Mouse (Mus musculus) heart, embryonic 12.5 days (tissue): ENCODE results near the gene Fam131b. TPM values are rescaled to one million over a fixed set of nuclear protein-coding genes. Genes with fewer than 3 reads are reported as not detected.

Source experiments
- ATAC-seq: fragments of 200-750 bp; cut with Nextera tagmentation; 2 replicates; pipeline ENCODE4 v1.8.0; 2017; ENCODE audit warnings: moderate TSS enrichment, moderate library complexity; ENCODE audit not compliant: insufficient number of reproducible peaks, low FRiP score
- H3K27ac ChIP-seq: fragments of 300-500 bp; sonication (generic); 2 replicates; pipeline ENCODE4 v1.5.1; 2016; ENCODE audit warnings: mild to moderate bottlenecking, moderate library complexity; ENCODE audit not compliant: poor library complexity, severe bottlenecking
- H3K27me3 ChIP-seq: fragments of 300-500 bp; sonication (generic); replicated peaks from 2 replicates; pipeline ENCODE4 v1.6.1; 2016; ENCODE audit warnings: mild to moderate bottlenecking, moderate library complexity
- H3K36me3 ChIP-seq: fragments of 300-500 bp; sonication (generic); 2 replicates; pipeline ENCODE4 v1.6.1; 2016; ENCODE audit warnings: mild to moderate bottlenecking, moderate library complexity
- H3K4me1 ChIP-seq: fragments of 300-500 bp; sonication (generic); replicated peaks from 2 replicates; pipeline ENCODE4 v1.6.1; 2016; ENCODE audit warnings: mild to moderate bottlenecking
- H3K4me2 ChIP-seq: fragments of 300-500 bp; sonication (generic); 2 replicates; pipeline ENCODE4 v1.6.1; 2016; ENCODE audit warnings: mild to moderate bottlenecking, moderate library complexity
- H3K4me3 ChIP-seq: fragments of 300-500 bp; sonication (generic); 2 replicates; pipeline ENCODE4 v1.5.1; 2016; ENCODE audit warnings: mild to moderate bottlenecking
- H3K9ac ChIP-seq: fragments of 300-500 bp; sonication (generic); 2 replicates; pipeline ENCODE4 v1.6.1; 2016; ENCODE audit warnings: mild to moderate bottlenecking, moderate library complexity
- H3K9me3 ChIP-seq: fragments of 300-500 bp; sonication (generic); replicated peaks from 2 replicates; pipeline ENCODE4 v1.6.1; 2016; ENCODE audit warnings: mild to moderate bottlenecking, moderate library complexity
- WGBS: fragments of 180-500 bp; shearing (Covaris S2); methylation state at CpG from one replicate; pipeline ENCODE4 v1.1.7; 2016; 5-methylcytosine and 5-hydroxymethylcytosine counted together
- polyA plus RNA-seq: library from polyadenylated mRNA; unstranded; fragments of >200 nt; fragmentation: Nextera tagmentation; extraction: Ambion mirVana; gene quantifications from 2 replicates; pipeline ENCODE4 v1.2.1, GENCODE M21; 2016

Gene Fam131b
- polyA plus RNA-seq, 1 experiment from 2014 or later: 0.52 TPM

GRCm38 (mm10) chr6:42324067-42324481 lies 369 bp downstream of the Fam131b start:
- H3K9me3 ChIP-seq: no peaks in the 10 kb centered on the region
- no peak overlapping the region for H3K27ac ChIP-seq
- ATAC-seq: peak; percentile 72
- no peaks in the 10 kb centered on the region for H3K36me3 ChIP-seq
- H3K4me3 ChIP-seq: peak overlapping the region; percentile 69
- WGBS: 2% methylated on average over 27 of the region's 32 CpGs
- peak overlapping the region; percentile 98 for H3K4me2 ChIP-seq
- peaks cover 17% of the 10 kb centered on the region for H3K4me1 ChIP-seq
- peaks cover 45% of the 10 kb centered on the region for H3K27me3 ChIP-seq
- peak overlapping the region; percentile 74 for H3K9ac ChIP-seq

- Histone ChIP-seq H3K36me3 (no peaks in the 10 kb centered on the region), H3K4me1 (peaks cover 17% of the 10 kb centered on the region), H3K9ac (peak overlapping the region; percentile 74), H3K4me3 (peak overlapping the region; percentile 69), H3K4me2 (peak overlapping the region; percentile 98), H3K27me3 (peaks cover 45% of the 10 kb centered on the region), H3K27ac (no peak overlapping the region), H3K9me3 (no peaks in the 10 kb centered on the region)
- WGBS: 2% methylated on average over 27 of the region's 28 CpGs
- 0 out of 2 replicates have a peak, but pooled peaks have one; percentile 12 for ATAC-seq
These were observed 924 bp downstream of the Fam131b start for GRCm38 (mm10) chr6:42323371-42324066.

- Histone ChIP-seq H3K9ac (no peak overlapping the region), H3K4me2 (no peak overlapping the region), H3K9me3 (no peaks in the 10 kb centered on the region), H3K27ac (no peak overlapping the region), H3K27me3 (peaks cover 27% of the 10 kb centered on the region), H3K36me3 (peaks cover 13% of the 10 kb centered on the region), H3K4me1 (0 out of 2 replicates have a peak, but pooled peaks cover 4% of the 10 kb centered on the region), H3K4me3 (no peak overlapping the region)
- ATAC-seq: no peak
- WGBS: 60% methylated on average over 4 of the region's 4 CpGs
These were observed 6.2 kb downstream of the Fam131b start for GRCm38 (mm10) chr6:42318293-42318692.

GRCm38 (mm10) chr6:42310427-42311053 lies 13.9 kb downstream of the Fam131b start:
- no peak overlapping the region for H3K4me2 ChIP-seq
- no peak overlapping the region for H3K27ac ChIP-seq
- H3K4me1 ChIP-seq: no peaks in the 10 kb centered on the region
- H3K9ac ChIP-seq: no peak overlapping the region
- 81% methylated on average over 2 of the region's 2 CpGs for WGBS
- H3K4me3 ChIP-seq: no peak overlapping the region
- no peaks in the 10 kb centered on the region for H3K27me3 ChIP-seq
- ATAC-seq: no peak
- H3K9me3 ChIP-seq: no peaks in the 10 kb centered on the region
- H3K36me3 ChIP-seq: peaks cover 38% of the 10 kb centered on the region

GRCm38 (mm10) chr6:42309816-42310378 lies 14.5 kb downstream of the Fam131b start:
- no peak overlapping the region for H3K27ac ChIP-seq
- H3K4me3 ChIP-seq: no peak overlapping the region
- peaks cover 38% of the 10 kb centered on the region for H3K36me3 ChIP-seq
- no peaks in the 10 kb centered on the region for H3K27me3 ChIP-seq
- H3K9ac ChIP-seq: no peak overlapping the region
- H3K9me3 ChIP-seq: no peaks in the 10 kb centered on the region
- no peak overlapping the region for H3K4me2 ChIP-seq
- H3K4me1 ChIP-seq: no peaks in the 10 kb centered on the region
- ATAC-seq: no peak
- WGBS: 42% methylated on average over 8 of the region's 8 CpGs

GRCm38 (mm10) chr6:42299362-42299761 lies 25.1 kb downstream of the Fam131b start:
- 83% methylated on average over 5 of the region's 5 CpGs for WGBS
- no peak for ATAC-seq

GRCm38 (mm10) chr6:42295549-42296094 lies 28.8 kb downstream of the Fam131b start:
- H3K4me3 ChIP-seq: no peak overlapping the region
- H3K9me3 ChIP-seq: no peaks in the 10 kb centered on the region
- peaks cover 14% of the 10 kb centered on the region for H3K4me1 ChIP-seq
- H3K27ac ChIP-seq: no peak overlapping the region
- H3K36me3 ChIP-seq: peaks cover 28% of the 10 kb centered on the region
- peak; percentile 71; the same call in 1 of the 2 replicates for ATAC-seq
- 59% methylated on average over 3 of the region's 3 CpGs for WGBS
- H3K4me2 ChIP-seq: no peak overlapping the region
- no peaks in the 10 kb centered on the region for H3K27me3 ChIP-seq
- H3K9ac ChIP-seq: no peak overlapping the region

More at GRCm38 (mm10) chr6:42299362-42299761, 25.1 kb downstream of the Fam131b start:
- peaks cover 14% of the 10 kb centered on the region for H3K4me1 ChIP-seq
- H3K36me3 ChIP-seq: peaks cover 24% of the 10 kb centered on the region
- H3K4me3 ChIP-seq: no peak overlapping the region
- no peaks in the 10 kb centered on the region for H3K9me3 ChIP-seq
- no peak overlapping the region for H3K9ac ChIP-seq
- no peak overlapping the region for H3K27ac ChIP-seq
- no peaks in the 10 kb centered on the region for H3K27me3 ChIP-seq
- no peak overlapping the region for H3K4me2 ChIP-seq

- no peak overlapping the region for H3K9ac ChIP-seq
- 84% methylated on average over 6 of the region's 6 CpGs for WGBS
- H3K4me2 ChIP-seq: no peak overlapping the region
- H3K36me3 ChIP-seq: peaks cover 18% of the 10 kb centered on the region
- no peak overlapping the region for H3K27ac ChIP-seq
- no peaks in the 10 kb centered on the region for H3K9me3 ChIP-seq
- ATAC-seq: no peak
- no peaks in the 10 kb centered on the region for H3K27me3 ChIP-seq
- H3K4me3 ChIP-seq: no peak overlapping the region
- H3K4me1 ChIP-seq: peaks cover 14% of the 10 kb centered on the region
These were observed 31.1 kb downstream of the Fam131b start for GRCm38 (mm10) chr6:42293327-42293726.

- Histone ChIP-seq H3K4me1 (peaks cover 11% of the 10 kb centered on the region), H3K4me2 (no peak overlapping the region), H3K9me3 (no peaks in the 10 kb centered on the region), H3K4me3 (no peak overlapping the region), H3K36me3 (peaks cover 25% of the 10 kb centered on the region), H3K27me3 (no peaks in the 10 kb centered on the region), H3K9ac (no peak overlapping the region), H3K27ac (no peak overlapping the region)
- no peak for ATAC-seq
These were observed 36.9 kb downstream of the Fam131b start for GRCm38 (mm10) chr6:42287562-42287961.

- Histone ChIP-seq H3K9ac (no peak within 1 kb of the TSS), H3K27ac (no peak within 1 kb of the TSS), H3K36me3 (peaks cover 29% of the 10 kb centered on the region), H3K27me3 (no peaks in the 10 kb centered on the region), H3K4me2 (no peak within 1 kb of the TSS), H3K4me3 (no peak within 1 kb of the TSS), H3K4me1 (peaks cover 11% of the 10 kb centered on the region), H3K9me3 (no peaks in the 10 kb centered on the region)
- WGBS: 61% methylated on average over 4 of the region's 5 CpGs
- 0 out of 2 replicates have a peak, but pooled peaks have one; percentile 37 for ATAC-seq
These were observed 38.0 kb downstream of the Fam131b start, which contains the start of gene Clcn1 for GRCm38 (mm10) chr6:42286448-42286847. Gene Clcn1, plus strand, starts transcription at chr6:42286685.
